Mouse (Mus musculus): ENCODE data around the gene Cend1.

Gene Cend1

DNA sequence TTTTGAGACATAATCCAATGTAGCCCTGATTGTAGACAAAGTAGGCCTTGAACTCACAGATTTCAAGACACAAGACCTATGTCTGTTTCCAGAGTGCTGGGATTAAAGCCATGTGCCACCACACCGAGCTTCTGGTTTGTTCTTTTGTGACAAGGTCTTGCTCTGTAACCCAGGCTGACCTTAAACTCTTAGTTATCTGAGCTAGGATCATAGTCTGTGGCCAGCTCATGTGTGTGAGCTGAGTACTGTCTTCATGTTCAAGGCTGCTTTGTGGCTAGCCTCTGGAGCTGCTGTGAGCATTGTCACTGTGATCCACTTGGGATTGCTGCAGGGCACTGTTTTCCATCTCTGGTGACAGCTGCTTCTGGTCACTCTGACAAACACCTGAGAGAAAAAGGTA lies 33.9 kb downstream of the Cend1 start:
- CTCF ChIA-PET = no interaction called here

DNA sequence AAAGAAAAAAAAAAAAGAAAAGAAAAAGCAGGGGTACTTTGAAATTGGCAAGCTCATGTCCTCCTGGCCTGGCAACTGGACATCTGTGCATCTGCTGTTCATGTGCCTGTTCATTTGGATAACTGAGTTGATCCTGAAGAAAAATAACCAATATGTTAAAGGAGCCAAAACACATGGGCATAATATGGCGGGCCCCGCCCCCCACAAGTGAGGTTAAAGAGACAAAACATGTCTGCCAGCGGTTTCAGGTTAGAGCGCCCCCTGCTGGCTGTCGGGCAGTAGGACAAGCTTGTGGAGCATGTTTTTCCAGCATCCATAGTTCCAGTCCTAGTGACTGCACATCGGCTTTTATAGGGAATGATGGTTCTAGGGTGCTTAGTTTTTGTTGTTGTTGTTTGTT lies 34.5 kb downstream of the Cend1 start:
- CTCF ChIA-PET = interaction anchor here (0.6 to 1.3 kb wide), 2 partner anchors 64 to 299 kb away, joined by 3 to 6 read pairs; no protein-coding TSS in a partner anchor

DNA sequence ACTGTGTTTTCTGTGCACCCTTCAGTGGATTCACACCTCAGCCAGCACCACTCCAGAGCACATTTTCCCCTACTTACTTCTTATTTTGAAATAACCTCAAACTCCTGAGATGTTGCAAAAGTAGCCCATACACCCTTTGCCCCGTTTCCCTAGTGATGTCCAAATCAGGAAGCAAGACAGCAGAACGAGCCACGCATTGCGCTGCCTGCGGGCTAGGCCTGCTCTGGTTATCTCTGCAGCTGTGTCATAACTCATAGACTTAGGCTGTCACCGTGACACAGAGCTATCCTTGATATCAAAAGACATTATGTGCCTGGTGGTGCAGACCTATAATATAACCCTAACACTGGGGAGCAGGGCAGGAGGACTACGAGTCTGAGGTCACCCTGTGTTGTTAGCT lies 35.1 kb downstream of the Cend1 start:
- CTCF ChIA-PET = interaction anchor here (0.7 to 1.3 kb wide), 2 partner anchors 64 to 144 kb away, joined by 3 to 6 read pairs; no protein-coding TSS in a partner anchor

GRCm38 (mm10) chr7:141392552-141393222 lies 36.6 kb downstream of the Cend1 start:
- CTCF ChIA-PET = interaction anchor here (0.6 to 1.0 kb wide), 4 partner anchors 9 to 26 kb away, joined by 3 to 17 read pairs (median 4); no protein-coding TSS in a partner anchor

- CTCF ChIA-PET = interaction anchor here (0.6 to 1.0 kb wide), 2 partner anchors 17 to 25 kb away, joined by 3 to 17 read pairs; no protein-coding TSS in a partner anchor
Observed at GRCm38 (mm10) chr7:141391625-141392551, 37.4 kb downstream of the Cend1 start, which contains the start of gene Taldo1. Gene Taldo1, plus strand, starts transcription at chr7:141392199.

DNA sequence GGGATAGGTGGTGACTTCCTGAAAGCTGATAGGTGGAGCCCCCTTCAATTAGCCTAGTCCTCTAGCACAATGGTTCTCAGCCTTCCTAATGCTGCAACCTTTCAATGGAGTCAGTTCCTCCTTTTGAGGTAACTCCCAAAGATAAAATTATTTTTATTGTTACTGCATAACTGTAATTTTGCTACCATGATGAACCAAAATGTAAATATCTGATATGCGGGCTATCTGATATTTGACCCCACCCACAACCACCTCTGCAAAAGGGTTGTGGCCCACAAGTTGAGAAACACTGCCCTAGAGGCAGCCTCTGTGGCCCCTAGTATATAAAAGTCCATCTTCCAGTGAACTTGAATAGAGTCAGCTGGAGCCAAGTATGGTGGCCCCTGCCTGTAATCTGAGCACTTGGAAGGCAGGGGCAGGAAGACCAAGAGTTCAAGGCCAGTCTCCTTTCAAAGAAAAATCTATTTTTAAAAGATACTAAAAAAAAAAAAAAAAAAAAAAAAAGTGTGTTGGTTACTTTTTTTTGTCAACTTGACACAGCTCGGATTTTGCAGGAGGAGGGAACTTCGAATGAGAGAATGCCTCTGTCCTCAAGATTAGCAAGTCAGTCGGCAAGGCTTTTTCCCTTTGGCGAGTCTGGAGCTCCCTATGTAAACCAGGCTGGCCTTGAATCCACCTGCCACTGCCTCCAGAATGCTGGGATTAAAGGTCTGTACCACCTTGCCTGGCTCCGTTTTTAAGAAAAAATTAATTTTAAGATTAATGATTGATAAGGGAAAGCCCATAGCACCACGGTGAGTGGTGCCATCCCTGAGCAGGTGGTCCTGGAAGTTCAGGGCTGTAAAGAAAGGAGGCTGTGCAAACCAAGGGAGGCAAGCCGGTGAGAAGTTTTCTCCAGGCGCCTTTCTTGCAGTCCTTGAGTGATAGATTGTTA lies 38.7 kb downstream of the Cend1 start:
- CTCF ChIA-PET = interaction anchor here (0.8 kb wide), 1 partner anchor 320 kb away, joined by 7 read pairs; no protein-coding TSS in a partner anchor

GRCm38 (mm10) chr7:141388487-141389109 lies 40.7 kb downstream of the Cend1 start:
- CTCF ChIA-PET = interaction anchor here (0.5 kb wide), 1 partner anchor 245 kb away, joined by 3 read pairs; no protein-coding TSS in a partner anchor

GRCm38 (mm10) chr7:141387807-141388486 lies 41.3 kb downstream of the Cend1 start:
- CTCF ChIA-PET = interaction anchor here (0.6 kb wide), 1 partner anchor 55 kb away, joined by 5 read pairs; no protein-coding TSS in a partner anchor

GRCm38 (mm10) chr7:141381068-141381835 lies 48.0 kb downstream of the Cend1 start:
- CTCF ChIA-PET = no interaction called here

DNA sequence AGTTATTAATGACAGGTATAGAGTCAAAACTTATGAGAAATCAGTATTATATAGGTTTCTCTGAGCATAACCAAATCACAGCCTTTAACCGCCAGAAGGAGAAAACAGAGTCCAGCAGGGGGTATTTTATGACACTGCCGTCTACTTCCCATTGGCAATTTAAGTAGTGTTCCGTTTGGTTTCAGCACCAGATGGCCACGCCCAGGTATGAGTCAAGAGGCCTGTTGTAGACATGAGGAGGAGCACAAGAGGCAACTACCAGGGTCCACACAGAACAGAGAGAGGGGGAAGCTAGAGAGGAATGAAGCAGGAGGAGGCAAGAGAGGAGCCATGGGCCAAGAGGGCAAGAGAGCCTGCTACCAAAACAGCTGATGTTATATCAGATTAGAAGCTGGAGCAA lies 49.7 kb downstream of the Cend1 start:
- CTCF ChIA-PET = no interaction called here
